Mouse (Mus musculus) cerebellum, adult (tissue): Measurements from ENCODE around the gene Rnf2.
"Not testable (repeated sequence)": the region's sequence is repeated elsewhere in the genome, so short reads cannot be mapped to it uniquely, and the experiment has no call there.

Source experiments
- ATAC-seq: cut with Nextera tagmentation; 2 replicates; pipeline ENCODE4 v1.9.2; 2017; ENCODE audit warnings: mild to moderate bottlenecking, moderate library complexity, mixed read lengths; ENCODE audit not compliant: insufficient number of reproducible peaks, low FRiP score, low TSS enrichment

The Rnf2 gene

GRCm38 (mm10) chr1:151489806-151490205, 10.9 kb downstream of the Rnf2 start:
- no peak for ATAC-seq

GRCm38 (mm10) chr1:151484754-151485153, 16.0 kb downstream of the Rnf2 start:
- ATAC-seq, result no peak

- no peak for ATAC-seq
These were observed 17.2 kb downstream of the Rnf2 start for GRCm38 (mm10) chr1:151483568-151483967.

GRCm38 (mm10) chr1:151482497-151482896, 18.3 kb downstream of the Rnf2 start:
- no peak for ATAC-seq

- ATAC-seq, result not testable (repeated sequence)
These were observed 28.4 kb downstream of the Rnf2 start for GRCm38 (mm10) chr1:151472386-151472785.

GRCm38 (mm10) chr1:151471429-151471828, 29.3 kb downstream of the Rnf2 start:
- no peak for ATAC-seq

GRCm38 (mm10) chr1:151466571-151466970, 34.2 kb downstream of the Rnf2 start:
- ATAC-seq, result no peak

- ATAC-seq, result no peak
These were observed 35.8 kb downstream of the Rnf2 start for GRCm38 (mm10) chr1:151464914-151465313.

GRCm38 (mm10) chr1:151461265-151461664, 39.5 kb downstream of the Rnf2 start:
- ATAC-seq, result no peak

- no peak for ATAC-seq
These were observed 43.7 kb downstream of the Rnf2 start for GRCm38 (mm10) chr1:151457087-151457486.

- no peak for ATAC-seq
These were observed 48.8 kb downstream of the Rnf2 start for GRCm38 (mm10) chr1:151451946-151452345.

GRCm38 (mm10) chr1:151450851-151451250, 49.9 kb downstream of the Rnf2 start:
- ATAC-seq, result no peak

GRCm38 (mm10) chr1:151449866-151450265, 50.9 kb downstream of the Rnf2 start:
- ATAC-seq, result no peak

- no peak for ATAC-seq
These were observed 65.3 kb downstream of the Rnf2 start for GRCm38 (mm10) chr1:151435431-151435830.

GRCm38 (mm10) chr1:151429316-151429715, 71.4 kb downstream of the Rnf2 start:
- ATAC-seq, result no peak

- peak; percentile 98 for ATAC-seq
These were observed 72.2 kb downstream of the Rnf2 start, which contains the start of the genes Swt1 and Trmt1l for GRCm38 (mm10) chr1:151428263-151429221. TSS of gene Swt1 (minus strand) at chr1:151428455. TSS of gene Trmt1l (plus strand) at chr1:151428542.

- peak; percentile 0 for ATAC-seq
These were observed 72.9 kb downstream of the Rnf2 start for GRCm38 (mm10) chr1:151427888-151428262.

GRCm38 (mm10) chr1:151426947-151427600, 73.7 kb downstream of the Rnf2 start:
- ATAC-seq, result no peak

GRCm38 (mm10) chr1:151422178-151422577, 78.6 kb downstream of the Rnf2 start:
- ATAC-seq, result no peak

GRCm38 (mm10) chr1:151409827-151410226, 90.9 kb downstream of the Rnf2 start:
- ATAC-seq, result no peak
